Mouse (Mus musculus): Measurements from ENCODE around the gene Baiap2l1.

DNA sequence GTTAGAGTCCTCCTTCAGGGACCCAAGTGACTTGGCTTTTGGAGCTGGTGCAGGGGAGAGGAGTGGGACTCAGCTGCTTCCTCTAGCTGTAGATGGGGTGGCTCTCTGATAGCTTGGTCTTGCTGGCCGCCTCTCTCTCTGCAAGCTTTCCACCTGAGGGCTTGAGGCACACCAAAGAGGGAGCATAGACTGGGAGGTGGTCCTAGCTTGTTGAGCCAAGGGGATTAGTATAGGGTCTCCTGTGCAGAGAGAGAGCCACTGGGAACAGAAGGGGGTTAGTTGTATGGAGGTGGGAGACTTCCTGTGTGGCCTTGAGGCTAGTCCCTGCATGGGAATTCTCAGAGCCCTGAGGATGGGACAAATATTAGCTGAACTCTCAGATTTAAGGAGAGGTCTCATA, 101.0 kb downstream of the Baiap2l1 start:
- TF ChIP-seq CTCF (IDR thresholded peaks at IDR 0.05; ENCODE audit: extremely low read depth, insufficient read depth, low read length) (no peak), POLR2A (IDR thresholded peaks at IDR 0.05; ENCODE audit: extremely low read depth, insufficient read depth, low read length) (no peak)
